Mouse (Mus musculus) midbrain, embryonic 14.5 days (tissue): ENCODE data around the gene Gm26727. TPM values are rescaled to one million over a fixed set of nuclear protein-coding genes. Genes with fewer than 3 reads are reported as not detected.
"Not testable (repeated sequence)": the region's sequence is repeated elsewhere in the genome, so short reads cannot be mapped to it uniquely, and the experiment has no call there.

Experiments
- ATAC-seq: fragments of 200-750 bp; cut with Nextera tagmentation; 2 replicates; pipeline ENCODE4 v1.8.0; 2017; ENCODE audit warnings: moderate number of reproducible peaks, moderate library complexity; ENCODE audit not compliant: low FRiP score, low TSS enrichment
- DNase-seq: peaks from one replicate; pipeline ENCODE4 v3.0.0-alpha.2; 2015
- H3K27ac ChIP-seq: fragments of 300-500 bp; sonication (generic); replicated peaks from 2 replicates; pipeline ENCODE4 v1.5.1; 2014; ENCODE audit warnings: mild to moderate bottlenecking, low read depth, low read length, moderate library complexity
- H3K27me3 ChIP-seq: fragments of 300-500 bp; sonication (generic); 2 replicates; pipeline ENCODE4 v1.6.1; 2014; ENCODE audit warnings: low read length, control low read depth, mixed read lengths; ENCODE audit not compliant: control insufficient read depth, insufficient read depth
- H3K36me3 ChIP-seq: fragments of 300-500 bp; sonication (generic); 2 replicates; pipeline ENCODE4 v1.6.1; 2014; ENCODE audit warnings: low read length, control low read depth; ENCODE audit not compliant: control insufficient read depth, insufficient read depth
- H3K4me1 ChIP-seq: fragments of 300-500 bp; sonication (generic); 2 replicates; pipeline ENCODE4 v1.6.1; 2014; ENCODE audit warnings: mild to moderate bottlenecking, antibody characterized with exemption, low read length, control low read depth; ENCODE audit not compliant: control insufficient read depth, insufficient read depth
- H3K4me2 ChIP-seq: fragments of 300-500 bp; sonication (generic); 2 replicates; pipeline ENCODE4 v1.6.1; 2014; ENCODE audit warnings: mild to moderate bottlenecking, low read length, moderate library complexity
- H3K4me3 ChIP-seq: fragments of 300-500 bp; sonication (generic); replicated peaks from 2 replicates; pipeline ENCODE4 v1.5.1; 2014; ENCODE audit warnings: low read depth, low read length
- H3K9ac ChIP-seq: fragments of 300-500 bp; sonication (generic); replicated peaks from 2 replicates; pipeline ENCODE4 v1.6.1; 2014; ENCODE audit warnings: mild to moderate bottlenecking, low read length, moderate library complexity
- H3K9me3 ChIP-seq: fragments of 300-500 bp; sonication (generic); 2 replicates; pipeline ENCODE4 v1.6.1; 2016; ENCODE audit warnings: low read length, control low read depth, mixed read lengths; ENCODE audit not compliant: control insufficient read depth
- WGBS: fragments of 180-500 bp; shearing (Covaris S2); extraction: QIAGEN DNeasy Blood & Tissue Kit; methylation state at CpG from one replicate; pipeline ENCODE4 v1.1.7; 2014; 5-methylcytosine and 5-hydroxymethylcytosine counted together
- polyA plus RNA-seq: library from polyadenylated mRNA; unstranded; fragments of >200 nt; fragmentation: Nextera tagmentation; extraction: Ambion mirVana; gene quantifications from 2 replicates; pipeline ENCODE4 v1.2.1, GENCODE M21; 2014

Gene Gm26727
- polyA plus RNA-seq = not detected in 2 replicates

DNA sequence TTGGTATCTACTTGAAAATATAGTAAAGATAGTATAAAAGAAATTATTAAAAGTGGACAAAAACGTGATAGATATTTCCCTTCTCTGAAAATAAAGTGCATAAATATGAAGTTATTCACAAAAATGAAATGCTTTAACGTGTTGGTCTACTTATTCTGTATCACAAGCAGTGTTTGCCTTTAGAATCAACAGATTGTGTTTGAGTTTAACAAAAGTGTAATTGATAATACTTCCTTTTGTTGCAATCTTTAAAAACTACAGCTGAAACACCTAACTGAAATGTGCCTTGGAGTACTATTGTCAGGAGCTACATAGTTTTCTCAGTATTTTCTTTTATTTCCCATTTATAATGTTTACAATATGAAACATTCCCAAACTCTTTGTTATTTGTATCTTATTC, at the start of gene Gm26727:
Gene Gm26727, minus strand, starts transcription at position 101 of the 400 bp plus-strand sequence.
- no peaks in the 10 kb centered on the region for H3K27me3 ChIP-seq
- no peak within 1 kb of the TSS for H3K4me3 ChIP-seq
- ATAC-seq (no peak), DNase-seq (no peak)
- no peaks in the 10 kb centered on the region for H3K36me3 ChIP-seq
- H3K9ac ChIP-seq = no peak within 1 kb of the TSS
- H3K9me3 ChIP-seq = no peaks in the 10 kb centered on the region
- 60% methylated on average over 2 of the region's 2 CpGs for WGBS
- H3K27ac ChIP-seq = no peak within 1 kb of the TSS
- H3K4me2 ChIP-seq = no peak within 1 kb of the TSS
- no peaks in the 10 kb centered on the region for H3K4me1 ChIP-seq

DNA sequence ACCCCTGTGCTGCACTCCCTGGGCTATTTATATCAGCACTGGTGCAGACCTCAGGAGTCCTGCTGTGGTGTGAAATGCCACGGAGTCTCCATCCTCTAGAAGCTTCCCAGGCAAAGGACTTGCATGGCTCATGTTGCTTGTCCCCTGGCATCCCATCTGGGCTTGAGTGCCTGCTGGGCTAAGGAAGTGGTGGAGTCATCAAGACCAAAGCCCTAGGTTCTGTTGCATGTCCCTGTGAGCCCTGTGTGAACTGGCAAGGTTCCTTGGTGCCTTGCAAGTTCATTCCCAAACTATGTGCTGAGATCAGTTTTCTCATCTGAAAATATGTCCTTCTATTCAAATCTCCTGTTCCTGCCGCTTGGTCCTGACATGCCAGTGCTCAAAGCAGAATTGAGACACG, 48.1 kb upstream of the Gm26727 start:
- H3K27me3 ChIP-seq = no peaks in the 10 kb centered on the region
- H3K4me3 ChIP-seq = no peak overlapping the region
- no peaks in the 10 kb centered on the region for H3K4me1 ChIP-seq
- H3K36me3 ChIP-seq = no peaks in the 10 kb centered on the region
- ATAC-seq (no peak), DNase-seq (no peak)
- no peak overlapping the region for H3K4me2 ChIP-seq
- no peak overlapping the region for H3K27ac ChIP-seq
- 65% methylated on average over 3 of the region's 3 CpGs for WGBS
- H3K9me3 ChIP-seq = no peaks in the 10 kb centered on the region
- no peak overlapping the region for H3K9ac ChIP-seq

DNA sequence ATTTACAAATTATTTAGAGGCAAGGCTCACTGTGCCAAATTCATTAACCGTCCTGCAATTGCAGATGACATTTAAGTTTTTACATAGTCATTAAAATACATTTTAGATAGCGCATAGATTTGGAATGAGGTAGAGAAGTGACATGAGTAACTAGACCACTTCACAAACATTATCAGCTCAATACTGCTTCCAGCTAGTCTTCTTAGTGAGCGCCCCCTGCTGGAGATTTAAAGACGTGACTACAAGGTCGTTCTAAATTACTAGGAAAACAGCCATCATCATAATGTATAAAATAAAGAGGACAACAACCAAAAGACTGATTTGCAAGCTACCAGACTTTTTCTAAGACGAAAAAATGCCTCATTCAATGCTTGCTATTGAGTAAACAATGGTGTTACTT, 44.8 kb upstream of the Gm26727 start:
- H3K27ac ChIP-seq = no peak overlapping the region

DNA sequence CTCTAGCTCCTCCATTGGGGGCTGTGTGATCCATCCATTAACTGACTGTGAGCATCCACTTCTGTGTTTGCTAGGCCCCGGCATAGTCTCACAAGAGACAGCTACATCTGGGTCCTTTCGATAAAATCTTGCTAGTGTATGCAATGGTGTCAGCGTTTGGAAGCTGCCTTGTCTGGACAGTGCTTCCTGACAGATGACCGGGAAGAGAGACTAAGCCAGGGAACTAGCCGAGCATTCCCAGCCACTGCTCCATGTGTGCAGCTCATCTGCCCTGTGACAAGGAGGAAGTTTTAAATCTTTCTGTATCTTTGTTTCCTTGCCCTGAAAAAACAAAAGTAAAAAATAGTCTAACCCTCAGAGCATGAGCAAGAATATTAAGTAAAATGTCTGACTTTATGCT, 37.0 kb upstream of the Gm26727 start:
- ATAC-seq, DNase-seq: not testable (repeated sequence)
- 79% methylated on average over 5 of the region's 5 CpGs for whole genome bisulfite sequencing

More for the DNA sequence above, 44.8 kb upstream of the Gm26727 start:
- no peaks in the 10 kb centered on the region for H3K27me3 ChIP-seq
- no peak; the same call in 1 of the 2 replicates for ATAC-seq
- no peak overlapping the region for H3K4me3 ChIP-seq
- DNase-seq = peak; percentile 86
- no peaks in the 10 kb centered on the region for H3K9me3 ChIP-seq
- H3K9ac ChIP-seq = no peak overlapping the region
- no peaks in the 10 kb centered on the region for H3K36me3 ChIP-seq
- WGBS = 18% methylated on average over 6 of the region's 6 CpGs
- H3K4me1 ChIP-seq = no peaks in the 10 kb centered on the region
- H3K4me2 ChIP-seq = no peak overlapping the region

GRCm38 (mm10) chr2:67467036-67467435, 34.1 kb upstream of the Gm26727 start:
- no peaks in the 10 kb centered on the region for H3K36me3 ChIP-seq
- H3K27me3 ChIP-seq = no peaks in the 10 kb centered on the region
- H3K9ac ChIP-seq = no peak overlapping the region
- DNase-seq = no peak
- 90% methylated on average over 7 of the region's 7 CpGs for WGBS
- H3K4me2 ChIP-seq = no peak overlapping the region
- H3K9me3 ChIP-seq = no peaks in the 10 kb centered on the region
- ATAC-seq = no peak
- H3K4me1 ChIP-seq = no peaks in the 10 kb centered on the region
- no peak overlapping the region for H3K27ac ChIP-seq
- H3K4me3 ChIP-seq = no peak overlapping the region

More for the DNA sequence above, 37.0 kb upstream of the Gm26727 start:
- H3K4me3 ChIP-seq, H3K27me3 ChIP-seq, H3K9ac ChIP-seq, H3K27ac ChIP-seq, H3K36me3 ChIP-seq, H3K9me3 ChIP-seq, H3K4me1 ChIP-seq, H3K4me2 ChIP-seq: not testable (repeated sequence)

- Histone ChIP-seq H3K36me3 (no peaks in the 10 kb centered on the region), H3K9ac (no peak overlapping the region), H3K4me3 (no peak overlapping the region), H3K4me1 (no peaks in the 10 kb centered on the region), H3K4me2 (no peak overlapping the region), H3K27me3 (no peaks in the 10 kb centered on the region), H3K27ac (no peak overlapping the region), H3K9me3 (no peaks in the 10 kb centered on the region)
- DNase-seq (no peak), ATAC-seq (no peak)
- WGBS = 81% methylated on average over 3 of the region's 3 CpGs
Observed at GRCm38 (mm10) chr2:67460857-67461256, 27.9 kb upstream of the Gm26727 start.

GRCm38 (mm10) chr2:67447206-67447605, 14.2 kb upstream of the Gm26727 start:
- 76% methylated on average over 12 of the region's 12 CpGs for WGBS
- Histone ChIP-seq H3K27ac (no peak overlapping the region), H3K9me3 (no peaks in the 10 kb centered on the region), H3K9ac (no peak overlapping the region), H3K4me3 (no peak overlapping the region), H3K4me1 (no peaks in the 10 kb centered on the region), H3K27me3 (no peaks in the 10 kb centered on the region), H3K4me2 (no peak overlapping the region), H3K36me3 (no peaks in the 10 kb centered on the region)
- ATAC-seq (no peak), DNase-seq (peak; percentile 8)

DNA sequence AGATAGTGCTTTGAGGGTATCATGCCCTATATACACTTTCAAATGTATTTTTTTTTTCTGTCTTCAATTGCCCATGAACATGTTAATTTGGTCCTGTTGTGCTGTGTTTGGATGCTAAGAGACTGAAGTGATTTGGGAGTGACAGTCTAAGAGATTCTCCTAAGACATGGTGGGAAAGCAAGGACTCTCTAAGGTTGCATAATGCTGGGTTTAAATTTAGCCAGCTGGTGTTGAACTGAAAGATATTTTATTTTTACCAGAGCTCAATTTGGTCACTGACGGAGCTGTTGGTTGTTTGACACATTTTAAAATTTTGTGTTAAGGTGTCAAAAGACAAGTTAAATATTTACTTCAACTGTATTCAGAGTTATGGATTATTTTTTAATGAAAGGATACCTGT, 13.8 kb upstream of the Gm26727 start:
- Histone ChIP-seq H3K27ac (no peak overlapping the region), H3K27me3 (no peaks in the 10 kb centered on the region), H3K36me3 (no peaks in the 10 kb centered on the region), H3K4me1 (no peaks in the 10 kb centered on the region), H3K9ac (no peak overlapping the region), H3K4me3 (no peak overlapping the region), H3K4me2 (no peak overlapping the region), H3K9me3 (no peaks in the 10 kb centered on the region)
- WGBS = 92% methylated on average over 1 of the region's 1 CpGs
- DNase-seq (no peak), ATAC-seq (no peak)

- H3K27me3 ChIP-seq = no peaks in the 10 kb centered on the region
- H3K9me3 ChIP-seq = no peaks in the 10 kb centered on the region
- no peaks in the 10 kb centered on the region for H3K4me1 ChIP-seq
- ATAC-seq (no peak), DNase-seq (no peak)
- H3K9ac ChIP-seq = no peak within 1 kb of the TSS
- H3K27ac ChIP-seq = no peak within 1 kb of the TSS
- 86% methylated on average over 3 of the region's 3 CpGs for WGBS
- H3K36me3 ChIP-seq = no peaks in the 10 kb centered on the region
- H3K4me3 ChIP-seq = no peak within 1 kb of the TSS
- no peak within 1 kb of the TSS for H3K4me2 ChIP-seq
Observed at GRCm38 (mm10) chr2:67445780-67446179, 12.8 kb upstream of the Gm26727 start, which contains the start of gene Xirp2. Gene Xirp2, plus strand, starts transcription at chr2:67446002.
